Mouse (Mus musculus) gastrocnemius, adult 18-20 months (tissue): ENCODE measurements around the gene Abcg2. TPM values are rescaled to one million over a fixed set of nuclear protein-coding genes. Genes with fewer than 3 reads are reported as not detected.
"Not testable (repeated sequence)": the region's sequence is repeated elsewhere in the genome, so short reads cannot be mapped to it uniquely, and the experiment has no call there.

Source experiments
- DNase-seq: peaks from one replicate; pipeline ENCODE4 v3.0.0; 2021; ENCODE audit warnings: low spot score
- long read RNA-seq, 2 experiments: library from polyadenylated mRNA; stranded (forward); transcript quantifications; one replicate each; pipeline ENCODE4 v2.0.0; 2021
- total RNA-seq, 2 experiments: library from RNA; stranded (reverse); gene quantifications; 2 replicates each; pipeline ENCODE4 v1.2.3; 2021

Abcg2 gene
- 10 to 100 TPM; 17.2 to 18.7 TPM for total RNA-seq
- long read RNA-seq, experiment 1, full-length matches to known transcripts: 14 of 17 reads
- long read RNA-seq, experiment 1, partial matches to known transcripts: 1 of 17 reads
- long read RNA-seq, experiment 1, other reads (novel, unspliced or antisense): 2 of 17 reads
- long read RNA-seq, experiment 2, transcript Abcg2-202 (16 exons, 2,178 nt): major isoform, 12 of 16 reads
- long read RNA-seq, experiment 2, partial matches to known transcripts: 0 of 16 reads
- long read RNA-seq, experiment 2, other reads (novel, unspliced or antisense): 4 of 16 reads

GRCm38 (mm10) chr6:58584223-58584622, at the start of gene Abcg2:
Abcg2 (plus strand) TSS chr6:58584523.
- DNase-seq: not testable (repeated sequence)

GRCm38 (mm10) chr6:58540263-58540662, 44.1 kb upstream of the Abcg2 start:
- DNase-seq: not testable (repeated sequence)

- DNase-seq: peak; percentile 26
Measured at GRCm38 (mm10) chr6:58542852-58543251, 41.5 kb upstream of the Abcg2 start.

- DNase-seq: not testable (repeated sequence)
Measured at GRCm38 (mm10) chr6:58544971-58545370, 39.4 kb upstream of the Abcg2 start.

- DNase-seq: not testable (repeated sequence)
Measured at GRCm38 (mm10) chr6:58546050-58546449, 38.3 kb upstream of the Abcg2 start.

- DNase-seq: peak; percentile 47
Measured at GRCm38 (mm10) chr6:58546816-58547215, 37.5 kb upstream of the Abcg2 start.

- not testable (repeated sequence) for DNase-seq
Measured at GRCm38 (mm10) chr6:58553812-58554211, 30.5 kb upstream of the Abcg2 start.

- not testable (repeated sequence) for DNase-seq
Measured at GRCm38 (mm10) chr6:58593987-58594844, 9.9 kb downstream of the Abcg2 start.

GRCm38 (mm10) chr6:58595639-58596293, 11.4 kb downstream of the Abcg2 start:
- not testable (repeated sequence) for DNase-seq

- peak; percentile 8 for DNase-seq
Measured at GRCm38 (mm10) chr6:58596294-58596653, 12.0 kb downstream of the Abcg2 start.

GRCm38 (mm10) chr6:58602119-58602518, 17.8 kb downstream of the Abcg2 start:
- not testable (repeated sequence) for DNase-seq

GRCm38 (mm10) chr6:58602991-58603390, 18.7 kb downstream of the Abcg2 start:
- not testable (repeated sequence) for DNase-seq

- DNase-seq: peak; percentile 20
Measured at GRCm38 (mm10) chr6:58603485-58604090, 19.3 kb downstream of the Abcg2 start.

- no peak for DNase-seq
Measured at GRCm38 (mm10) chr6:58606642-58607041, 22.3 kb downstream of the Abcg2 start.

- no peak for DNase-seq
Measured at GRCm38 (mm10) chr6:58608422-58608821, 24.1 kb downstream of the Abcg2 start.

GRCm38 (mm10) chr6:58609919-58610759, 25.8 kb downstream of the Abcg2 start:
- DNase-seq: no peak

GRCm38 (mm10) chr6:58610760-58611654, 26.7 kb downstream of the Abcg2 start:
- DNase-seq: no peak

GRCm38 (mm10) chr6:58624126-58624525, 39.8 kb downstream of the Abcg2 start:
- DNase-seq: no peak

- DNase-seq: no peak
Measured at GRCm38 (mm10) chr6:58629238-58629637, 44.9 kb downstream of the Abcg2 start.

GRCm38 (mm10) chr6:58632419-58632818, 48.1 kb downstream of the Abcg2 start:
- DNase-seq: no peak
